Mouse (Mus musculus) thymus, postnatal 4 days (tissue): Measurements from ENCODE around the gene Rasgef1c.

Experiments used
- DNase-seq: peaks from one replicate; pipeline ENCODE4 v3.0.0; 2021

The Rasgef1c gene

DNA sequence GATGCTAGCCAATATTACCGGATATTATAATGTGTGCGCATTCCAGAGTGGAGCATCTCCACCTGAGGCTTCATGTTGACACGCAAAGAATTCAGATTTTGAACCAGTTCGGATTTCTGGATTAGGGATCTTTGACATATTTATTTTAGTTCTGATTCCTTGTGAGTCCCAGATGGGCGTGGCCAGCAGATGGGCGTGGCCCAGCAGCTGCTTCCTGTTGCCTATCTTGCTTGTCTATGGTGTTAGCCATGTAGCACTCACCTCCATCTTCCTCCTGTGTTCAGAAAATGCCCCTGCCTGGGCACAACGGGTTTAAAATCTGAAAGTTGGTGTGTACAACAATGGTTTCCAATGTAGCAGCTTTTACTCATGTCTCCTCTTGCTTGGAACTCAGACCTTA is 24.5 kb downstream of the Rasgef1c start:
- peak; percentile 29 for DNase-seq

DNA sequence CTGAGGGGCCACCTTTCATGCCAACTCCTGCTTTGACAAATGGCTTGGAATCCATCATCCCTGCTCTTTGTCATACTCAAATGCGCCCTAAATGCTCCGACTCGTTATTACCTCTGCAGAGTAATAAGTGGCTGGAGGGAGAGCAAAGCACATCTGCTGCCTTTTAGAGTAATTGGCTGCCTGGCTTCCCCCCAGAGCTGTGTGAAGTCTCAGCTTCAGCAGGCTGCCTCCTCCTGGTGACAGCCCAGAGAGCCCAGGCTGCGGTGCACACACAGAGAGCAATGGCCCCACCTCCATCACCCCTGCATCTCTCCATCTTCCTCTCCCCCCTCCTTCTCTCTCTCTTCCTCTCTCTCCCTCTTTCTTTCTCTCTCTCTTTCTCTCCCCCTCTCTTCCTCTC is 25.5 kb downstream of the Rasgef1c start:
- peak; percentile 16 for DNase-seq

DNA sequence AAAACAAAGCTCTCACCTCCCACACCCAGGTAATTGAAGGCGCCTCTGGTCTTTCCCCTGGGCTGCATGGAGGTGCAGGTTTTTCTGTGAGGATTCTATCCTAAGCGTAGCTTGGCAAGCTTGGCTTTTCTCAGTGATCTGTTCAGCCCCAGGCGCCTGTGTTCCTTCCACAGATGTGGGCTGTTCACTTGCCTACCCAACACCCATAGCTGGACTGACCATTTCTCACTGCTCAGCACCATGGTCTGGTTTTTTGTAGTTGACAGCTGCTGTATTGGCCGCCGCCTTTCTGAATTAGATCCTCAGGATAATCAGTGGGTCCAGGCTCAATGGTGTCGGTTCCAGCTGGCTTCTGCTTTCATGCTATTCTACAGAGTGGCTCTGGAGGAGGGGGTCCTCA is 26.0 kb downstream of the Rasgef1c start:
- DNase-seq = no peak

DNA sequence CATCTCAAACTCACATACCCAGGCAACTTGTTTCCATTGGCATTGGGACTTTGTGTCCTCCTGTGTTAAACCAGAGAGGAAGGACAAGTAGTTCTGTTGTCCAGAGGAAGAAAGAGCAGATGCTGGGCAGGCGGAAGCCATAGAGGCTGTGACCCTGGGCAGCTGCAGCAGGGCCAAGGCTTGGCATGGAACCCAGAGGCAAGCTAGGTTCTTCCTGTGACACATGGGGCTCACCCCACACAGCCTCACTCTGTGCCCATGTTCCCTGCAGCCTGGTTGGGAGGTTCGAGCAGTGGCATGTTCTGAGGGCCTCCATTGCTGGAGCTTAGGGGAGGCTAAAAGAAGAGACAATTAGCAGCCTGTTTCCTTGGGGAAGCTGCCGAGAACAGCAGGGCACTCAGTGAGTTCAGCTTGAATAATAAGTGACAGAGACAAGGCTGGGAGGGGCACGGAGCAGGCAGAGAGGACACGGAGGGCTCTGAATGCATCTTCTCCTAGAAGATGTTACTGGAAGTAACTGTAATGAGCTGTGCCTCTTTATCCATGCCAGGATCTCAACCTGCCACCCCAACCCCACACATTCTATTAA is 29.5 kb downstream of the Rasgef1c start:
- DNase-seq = no peak

DNA sequence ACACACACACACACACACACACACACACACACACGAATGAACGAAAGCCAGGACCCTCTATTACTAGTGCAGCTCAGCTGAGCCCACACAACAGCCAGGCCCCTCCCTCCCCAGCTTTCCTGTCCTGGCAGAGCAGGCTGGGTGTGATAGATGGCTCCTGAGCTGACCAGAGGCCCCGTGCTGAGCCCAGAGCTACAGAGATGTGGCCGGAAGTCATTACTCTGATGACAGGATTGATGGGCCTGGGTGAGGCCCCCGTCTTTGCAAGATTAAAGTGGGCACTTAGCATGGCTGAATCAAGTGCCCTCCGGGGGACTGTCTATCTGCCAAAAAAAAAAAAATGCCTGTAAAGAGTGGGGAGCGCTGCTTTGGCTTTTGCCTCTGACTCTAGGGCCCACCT is 30.2 kb downstream of the Rasgef1c start:
- DNase-seq = no peak

DNA sequence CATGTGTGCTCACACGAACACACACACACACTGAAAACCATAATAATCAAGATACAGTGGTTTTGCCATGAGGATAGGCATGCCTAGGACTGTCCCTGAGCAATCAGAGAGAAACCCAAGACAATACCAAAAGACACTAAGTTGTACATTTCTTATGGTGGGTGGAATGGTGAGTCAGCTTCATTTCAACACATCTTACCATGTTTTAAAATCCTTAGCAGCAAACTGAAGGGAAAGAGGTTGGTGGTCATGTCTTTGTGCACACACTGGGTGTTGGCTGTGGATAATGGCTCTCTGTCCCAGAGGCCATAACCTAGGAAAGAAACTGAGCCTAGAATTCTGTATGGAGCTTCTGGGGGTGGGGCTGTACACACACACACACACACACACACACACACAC is 32.2 kb downstream of the Rasgef1c start:
- no peak for DNase-seq

DNA sequence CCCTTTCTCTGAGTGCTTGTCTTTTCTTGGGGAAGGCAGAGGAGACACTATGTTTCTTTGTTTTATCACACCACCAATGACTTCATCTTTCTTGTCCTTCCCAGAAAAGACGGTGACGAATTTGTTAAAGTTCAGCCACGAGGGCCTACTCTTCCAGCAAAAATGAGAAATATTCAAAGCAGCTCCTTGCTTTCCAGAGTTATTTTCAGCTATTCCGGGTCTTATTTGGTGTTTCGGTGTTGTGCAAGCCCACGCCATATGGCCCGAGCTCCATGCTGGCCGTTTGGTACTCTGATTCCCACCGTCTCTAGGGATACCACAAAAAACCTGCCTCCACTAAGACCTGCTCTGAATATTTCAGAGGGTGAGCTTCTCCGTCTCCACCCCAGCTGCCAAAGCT is 32.7 kb downstream of the Rasgef1c start:
- no peak for DNase-seq

DNA sequence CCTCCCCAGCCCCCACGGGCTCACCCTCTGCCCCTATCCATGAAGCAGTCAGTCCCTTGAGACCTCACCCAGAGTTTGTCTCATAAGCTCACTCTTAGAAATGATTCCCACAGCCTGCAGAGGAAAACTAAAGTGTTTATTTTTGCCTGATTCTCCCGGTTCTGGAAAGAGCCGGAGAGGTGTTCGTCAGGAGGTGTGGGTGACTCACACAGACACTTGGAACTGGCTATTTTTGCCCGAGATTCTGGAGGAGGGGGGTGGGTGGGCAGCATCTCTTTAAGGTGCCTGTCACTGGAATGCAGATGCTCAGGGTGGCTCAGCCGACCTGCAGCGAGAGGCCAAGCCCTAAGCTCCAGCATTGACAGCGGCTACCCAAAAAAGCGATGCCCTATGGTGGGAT is 34.8 kb downstream of the Rasgef1c start:
- no peak for DNase-seq

DNA sequence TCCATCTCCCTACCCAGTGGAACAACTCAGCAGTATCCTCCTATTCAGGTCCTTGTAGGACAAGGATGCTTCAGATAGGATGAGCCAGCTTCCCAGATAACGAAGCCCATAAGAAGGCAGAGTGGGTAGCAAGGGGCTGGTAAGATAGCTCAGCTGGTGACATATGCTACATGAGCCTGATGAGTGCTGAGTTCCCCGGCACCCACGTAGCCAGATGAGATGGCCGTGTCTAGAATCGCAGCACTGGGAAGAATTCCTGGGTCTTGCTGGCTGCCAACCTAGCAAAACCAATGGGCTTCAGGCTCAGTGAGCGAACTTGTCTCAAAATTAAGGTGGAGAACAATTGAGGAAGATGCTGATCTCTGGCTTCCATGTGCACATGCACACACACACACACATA is 36.1 kb downstream of the Rasgef1c start:
- no peak for DNase-seq

DNA sequence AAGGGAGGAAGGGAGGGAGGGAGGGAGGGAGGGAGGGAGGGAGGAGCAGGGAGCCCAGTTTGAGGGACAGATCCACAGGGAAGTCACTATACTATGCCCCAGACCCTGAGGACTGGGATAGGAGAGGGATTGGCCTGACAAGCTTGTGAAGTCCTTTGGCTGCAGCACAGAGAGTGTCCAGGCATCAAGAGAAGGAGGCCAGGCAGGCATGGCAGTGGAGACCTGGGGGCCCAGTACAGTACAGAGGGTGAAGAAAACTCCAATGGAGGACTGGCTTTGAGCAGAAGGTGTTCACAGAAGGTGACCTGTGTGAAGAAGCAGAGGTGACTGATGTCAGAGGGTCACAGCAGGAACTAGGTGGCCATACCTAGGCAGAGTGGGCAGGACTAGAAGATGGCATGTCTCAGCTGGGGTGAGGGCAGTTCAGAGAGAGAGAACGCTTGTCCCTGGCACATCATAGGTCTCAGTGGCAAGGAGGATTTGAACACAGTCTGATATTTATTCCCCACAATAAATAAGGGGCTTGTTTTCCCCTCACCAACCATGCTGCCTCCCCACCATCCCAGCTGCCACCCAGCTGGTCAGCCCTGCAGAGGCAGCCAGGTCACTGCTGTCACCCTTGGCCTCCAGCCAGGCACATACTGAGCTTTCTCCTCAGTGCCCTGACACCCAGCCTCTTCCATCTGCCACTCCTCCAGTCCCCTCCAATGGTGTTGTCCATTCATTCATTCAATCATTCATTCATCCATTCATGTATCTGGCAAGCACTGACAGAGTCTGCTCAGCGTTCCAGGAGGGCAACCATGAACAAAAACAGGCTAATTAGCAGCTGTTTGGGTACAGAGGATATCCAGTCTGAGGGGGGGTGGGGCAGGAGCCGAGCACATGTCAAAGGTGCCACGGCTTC is 36.9 kb downstream of the Rasgef1c start:
- DNase-seq = no peak

DNA sequence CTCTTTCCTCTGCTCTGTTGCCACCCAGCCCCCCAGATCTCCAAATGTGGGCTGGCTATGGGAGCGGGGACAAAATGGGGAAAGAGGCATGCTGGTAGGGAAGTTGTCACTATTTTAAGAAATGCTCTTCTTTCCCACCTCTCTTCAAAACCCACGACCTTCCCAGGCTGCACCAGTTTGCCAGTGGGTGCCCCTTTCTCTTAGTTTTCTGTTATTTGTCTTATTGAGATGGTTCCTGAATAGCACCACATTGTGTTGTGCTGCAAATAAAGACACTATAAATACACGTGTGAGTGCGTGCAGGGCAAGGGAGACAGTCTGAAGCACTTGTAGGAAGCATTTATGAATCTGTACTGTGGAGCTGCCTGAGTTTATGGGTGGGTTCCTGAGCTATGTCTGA is 41.2 kb downstream of the Rasgef1c start:
- no peak for DNase-seq

DNA sequence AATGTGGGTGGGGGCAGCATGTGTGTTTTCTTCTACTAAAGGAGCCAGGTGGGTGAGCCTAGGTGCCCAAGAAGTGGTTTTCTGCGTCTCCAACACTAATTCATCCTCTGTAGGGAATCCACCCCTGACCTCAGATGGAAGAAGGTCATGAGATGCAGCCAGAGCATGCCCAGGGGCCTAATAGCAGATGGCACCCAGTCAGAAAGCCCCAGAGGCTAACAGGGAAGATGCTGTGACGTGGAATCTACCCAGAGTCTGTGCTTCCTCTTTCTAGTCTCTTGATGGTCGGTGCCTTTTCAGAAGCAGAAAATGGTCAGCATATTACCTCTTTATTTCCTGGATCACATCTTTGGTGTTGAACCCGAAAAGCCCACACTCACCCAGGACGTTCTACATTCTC is 42.3 kb downstream of the Rasgef1c start:
- DNase-seq = no peak

DNA sequence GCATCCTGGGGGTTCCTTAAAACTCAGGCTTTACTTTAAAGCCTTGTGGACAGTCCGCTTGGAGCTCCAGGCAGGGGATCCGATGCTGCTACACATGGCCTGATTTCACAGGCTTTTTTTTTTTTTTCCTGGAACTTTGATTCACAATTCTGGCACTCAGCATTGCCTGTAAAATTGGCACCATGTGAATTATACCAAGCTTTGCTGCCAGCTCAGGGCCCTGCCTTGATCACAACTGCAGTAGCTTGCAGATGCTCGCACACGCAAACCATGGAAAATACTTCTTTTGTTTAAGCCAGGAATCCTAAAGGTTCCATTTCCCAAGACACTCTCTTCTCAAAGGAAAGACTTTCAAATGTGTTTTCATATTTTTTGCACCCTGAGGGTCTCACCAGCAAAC is 44.1 kb downstream of the Rasgef1c start:
- no peak for DNase-seq

DNA sequence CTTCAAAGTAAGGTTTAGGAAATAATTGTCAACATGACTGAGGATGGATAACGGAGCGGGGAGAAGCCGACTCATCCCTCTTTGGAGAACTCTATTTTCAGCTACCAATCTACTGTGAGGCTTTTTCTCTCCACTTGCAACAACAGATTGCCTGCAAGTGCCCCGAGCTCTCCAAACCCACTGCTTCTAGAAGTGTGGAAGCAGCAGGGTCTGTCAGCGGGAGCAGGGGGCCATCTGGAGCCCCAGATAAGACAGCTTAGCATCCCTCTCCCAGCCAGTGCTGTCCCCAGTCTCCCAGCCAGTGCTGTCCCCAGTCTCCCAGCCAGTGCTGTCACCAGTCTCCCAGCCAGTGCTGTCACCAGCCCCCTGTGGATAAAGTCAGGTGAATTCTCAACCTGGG is 48.2 kb downstream of the Rasgef1c start:
- no peak for DNase-seq

DNA sequence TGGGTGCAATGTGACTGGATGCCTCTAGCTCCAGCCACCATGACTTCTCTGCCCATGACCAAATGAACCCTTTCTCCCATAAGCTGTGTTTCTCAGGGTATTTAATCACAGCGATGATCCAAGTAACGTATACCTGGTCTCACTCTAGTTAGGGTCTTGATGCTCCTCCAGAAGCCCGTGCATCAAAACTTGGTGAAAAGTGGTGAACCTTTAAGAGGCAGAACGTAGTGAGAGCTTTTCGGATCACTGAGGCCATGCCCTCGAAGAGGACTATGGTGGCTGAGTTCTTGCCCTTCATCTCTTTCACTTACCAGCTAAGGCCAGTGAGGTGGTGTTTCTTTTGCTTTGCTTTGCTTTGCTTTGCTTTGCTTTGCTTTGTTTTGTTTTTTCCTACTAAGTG is 52.0 kb downstream of the Rasgef1c start:
- no peak for DNase-seq

DNA sequence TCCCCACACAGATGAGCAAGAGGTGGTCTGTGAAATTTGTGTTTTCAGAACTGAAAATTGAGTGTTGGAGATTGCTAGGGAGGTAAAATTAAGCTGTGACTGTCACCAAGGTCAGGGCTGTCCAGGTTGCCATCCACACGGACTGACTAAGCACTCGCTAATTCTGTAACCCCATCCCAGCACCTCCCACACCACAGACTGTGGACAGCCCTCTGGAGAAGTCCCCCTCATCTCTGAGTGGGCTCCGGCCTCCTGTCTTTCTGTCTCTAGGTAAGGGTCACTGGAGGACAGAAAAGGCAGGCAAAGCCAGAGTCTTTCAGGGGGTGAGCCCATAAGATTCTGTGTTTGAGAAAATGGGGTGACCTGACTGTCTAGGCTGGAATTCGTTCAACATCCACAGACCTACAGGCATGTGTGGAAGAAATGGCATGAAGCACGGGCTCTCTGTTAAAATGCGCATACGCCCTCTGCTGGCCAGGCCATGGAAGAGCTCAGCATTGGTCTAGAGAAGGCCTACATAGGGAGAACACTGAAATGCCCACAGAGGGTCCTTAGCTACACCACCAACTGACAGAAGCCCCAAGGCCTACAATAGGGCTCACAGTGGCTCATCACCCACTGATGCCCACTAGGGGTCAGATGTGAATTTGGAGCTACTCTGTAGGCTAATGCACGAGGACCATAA is 54.1 kb downstream of the Rasgef1c start:
- peak; percentile 82 for DNase-seq

DNA sequence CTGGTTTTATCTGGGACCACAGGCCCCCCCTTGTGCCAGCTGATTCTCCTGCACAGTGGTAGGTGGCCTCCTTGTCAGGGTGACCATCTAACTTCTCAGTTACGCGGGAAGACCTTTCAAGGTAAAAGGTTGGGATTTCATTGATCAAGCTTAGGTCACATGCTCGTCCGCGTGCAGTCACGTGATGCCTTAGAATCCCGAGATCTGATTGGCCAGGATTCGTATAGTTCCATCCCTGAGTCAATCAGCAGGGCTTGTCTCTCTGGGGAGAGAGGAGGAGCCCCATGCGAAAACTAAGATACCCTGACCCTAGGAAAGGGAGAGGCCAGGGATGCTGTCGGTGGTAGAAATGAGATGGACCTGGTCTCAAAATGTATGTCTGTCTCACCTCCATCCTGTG is 56.4 kb downstream of the Rasgef1c start:
- DNase-seq = no peak

DNA sequence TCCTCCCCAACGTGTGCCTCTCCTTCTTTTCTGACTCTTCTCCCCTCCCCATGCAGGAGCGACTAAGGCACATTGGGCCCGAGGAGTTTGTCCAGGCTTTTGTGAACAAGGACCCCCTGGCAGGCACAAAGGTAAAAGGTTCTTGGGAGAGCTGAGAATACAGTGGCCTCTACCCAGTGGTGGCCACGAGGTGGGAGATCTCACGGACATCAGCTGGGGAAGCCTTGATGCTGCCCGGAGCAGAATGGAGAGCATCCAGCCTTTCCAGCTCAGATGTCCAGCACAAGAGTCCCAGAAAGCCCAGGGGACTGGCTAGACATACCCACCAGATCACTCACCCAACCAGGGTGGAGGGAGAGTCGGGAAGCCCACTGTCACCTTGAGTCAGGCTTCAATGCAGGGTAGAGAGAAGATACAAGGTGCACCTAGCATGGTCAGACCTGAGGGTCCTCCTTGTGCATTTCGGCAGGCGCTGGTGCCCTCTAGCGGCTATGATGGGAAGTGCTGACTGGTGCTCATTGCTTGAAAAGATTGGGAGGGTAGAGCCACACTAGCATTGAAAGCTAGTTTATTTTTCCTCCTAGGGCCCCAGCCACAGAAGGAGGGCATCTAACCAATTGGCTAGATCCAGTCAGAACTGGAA is 59.6 kb downstream of the Rasgef1c start:
- DNase-seq = peak; percentile 83

DNA sequence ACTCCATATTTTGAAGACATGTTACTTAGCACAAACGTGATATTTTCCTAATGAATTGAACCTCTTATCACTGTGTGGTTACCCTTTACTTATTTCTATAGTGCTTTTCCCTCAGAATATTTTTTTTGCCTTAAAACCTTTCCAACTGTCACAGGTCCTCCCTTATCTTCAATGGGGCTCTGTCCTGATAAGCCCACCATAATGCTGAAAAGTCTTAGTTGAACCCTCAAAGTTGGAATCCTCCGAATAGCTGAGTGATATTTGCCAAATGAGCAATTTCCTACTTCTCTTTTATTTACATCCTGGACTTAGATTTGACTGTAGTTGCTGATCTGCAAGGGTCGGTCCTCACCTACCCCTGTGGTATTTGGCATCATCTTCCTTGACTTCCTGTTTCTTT is 63.7 kb downstream of the Rasgef1c start:
- DNase-seq = no peak

DNA sequence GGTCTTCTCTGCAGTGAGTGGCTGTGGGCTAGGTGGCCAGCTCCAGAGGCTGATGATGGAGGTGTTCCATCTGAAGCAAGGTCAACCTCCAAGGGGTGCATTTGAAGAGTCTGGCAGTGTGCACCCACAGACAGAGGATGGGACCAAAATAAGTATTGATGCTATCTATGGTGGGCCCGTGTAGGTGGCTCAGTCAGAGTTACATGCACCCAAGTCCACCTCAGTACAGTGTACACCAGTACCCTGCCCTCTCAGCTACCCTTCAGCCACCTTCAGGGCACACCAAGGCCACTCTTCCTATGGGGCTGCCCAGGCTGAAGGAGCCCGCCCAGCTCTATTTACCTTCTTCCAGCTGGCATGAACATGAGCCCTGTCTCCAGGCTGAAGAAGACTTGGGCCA is 68.1 kb downstream of the Rasgef1c start:
- no peak for DNase-seq

DNA sequence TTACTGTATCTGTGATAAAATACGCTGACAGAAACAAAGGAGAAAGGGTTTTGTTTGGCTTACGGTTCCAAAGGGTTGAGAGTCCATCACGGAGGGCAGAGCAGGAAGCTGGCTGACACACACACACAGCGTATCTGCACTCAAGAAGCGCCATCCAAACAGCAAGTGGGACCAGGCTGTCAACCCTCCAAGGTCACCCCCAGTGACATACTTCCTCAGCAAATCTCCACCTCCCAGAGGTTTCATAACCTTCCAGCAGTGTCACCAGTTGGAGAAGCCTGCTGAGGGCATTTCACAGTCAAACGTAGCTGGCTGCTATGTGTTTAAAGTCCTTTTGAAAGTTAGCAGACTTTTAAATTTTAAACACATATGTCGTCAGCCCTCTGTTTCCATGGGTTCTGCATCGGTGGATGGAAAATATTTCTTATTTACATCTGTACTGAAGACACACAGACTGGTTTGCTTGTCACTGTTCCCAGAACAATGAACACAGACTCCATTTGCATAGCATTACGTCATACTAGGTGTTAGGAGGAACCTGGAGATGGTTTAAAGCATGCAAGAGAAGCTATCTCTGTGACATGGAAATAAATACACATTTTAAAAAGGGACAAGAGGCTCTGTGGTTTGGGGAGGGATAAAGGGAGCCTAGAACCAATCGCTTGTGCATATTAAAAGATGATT is 72.2 kb downstream of the Rasgef1c start:
- no peak for DNase-seq

DNA sequence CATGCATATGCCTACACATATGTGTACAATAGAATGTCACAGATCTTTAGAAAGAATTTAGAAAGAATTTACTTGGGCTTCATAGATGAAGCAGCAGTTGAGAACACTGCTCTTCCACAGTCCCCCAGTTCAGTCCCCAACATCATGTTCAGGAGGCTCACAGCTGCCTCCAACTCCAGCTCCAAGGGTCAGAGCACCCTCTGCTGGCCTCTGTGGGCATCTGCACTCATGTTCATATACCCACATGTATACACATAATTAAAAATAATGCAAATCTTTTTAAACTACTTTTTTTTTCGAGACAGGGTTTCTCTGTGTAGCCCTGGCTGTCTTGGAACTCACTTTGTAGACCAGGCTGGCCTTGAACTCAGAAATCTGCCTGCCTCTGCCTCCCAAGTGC is 73.0 kb downstream of the Rasgef1c start:
- DNase-seq = no peak

DNA sequence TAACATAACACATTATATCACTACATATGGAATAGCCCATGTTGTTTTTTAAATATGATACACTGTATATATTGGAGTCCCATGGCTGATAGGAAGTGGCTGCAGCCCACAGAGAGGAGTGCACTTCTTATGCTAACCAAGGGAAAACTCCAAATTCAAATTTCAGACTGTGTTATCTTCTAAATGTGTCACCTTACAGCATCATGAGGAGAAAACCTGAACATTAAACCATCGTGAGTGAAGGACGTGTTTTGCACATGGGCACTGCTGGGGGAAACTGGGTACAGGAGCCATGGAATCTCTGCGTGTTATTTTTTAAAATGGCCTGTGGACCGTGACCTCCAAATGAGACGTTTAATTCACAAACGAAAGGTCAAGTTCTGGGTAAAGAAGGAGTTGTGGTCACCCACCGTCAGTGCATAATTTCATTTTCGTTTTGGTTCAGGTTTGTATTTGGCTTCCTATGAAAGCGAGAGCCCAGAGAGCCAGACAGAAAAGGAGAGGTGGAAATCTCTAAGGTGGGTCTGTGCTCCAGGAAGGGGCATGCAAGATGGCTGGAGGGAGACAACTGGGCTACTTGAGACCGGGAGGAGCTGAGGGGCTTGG is 76.4 kb downstream of the Rasgef1c start:
- DNase-seq = no peak
